Mouse (Mus musculus) 3134 (cell line): ENCODE results near the gene Mfap1b.

Source experiments
- DNase-seq: peaks from one replicate; pipeline ENCODE4 v3.0.0-alpha.2; 2011; ENCODE audit warnings: low spot score; ENCODE audit not compliant: insufficient read length; ENCODE audit errors: extremely low read depth

The Mfap1b gene

DNA sequence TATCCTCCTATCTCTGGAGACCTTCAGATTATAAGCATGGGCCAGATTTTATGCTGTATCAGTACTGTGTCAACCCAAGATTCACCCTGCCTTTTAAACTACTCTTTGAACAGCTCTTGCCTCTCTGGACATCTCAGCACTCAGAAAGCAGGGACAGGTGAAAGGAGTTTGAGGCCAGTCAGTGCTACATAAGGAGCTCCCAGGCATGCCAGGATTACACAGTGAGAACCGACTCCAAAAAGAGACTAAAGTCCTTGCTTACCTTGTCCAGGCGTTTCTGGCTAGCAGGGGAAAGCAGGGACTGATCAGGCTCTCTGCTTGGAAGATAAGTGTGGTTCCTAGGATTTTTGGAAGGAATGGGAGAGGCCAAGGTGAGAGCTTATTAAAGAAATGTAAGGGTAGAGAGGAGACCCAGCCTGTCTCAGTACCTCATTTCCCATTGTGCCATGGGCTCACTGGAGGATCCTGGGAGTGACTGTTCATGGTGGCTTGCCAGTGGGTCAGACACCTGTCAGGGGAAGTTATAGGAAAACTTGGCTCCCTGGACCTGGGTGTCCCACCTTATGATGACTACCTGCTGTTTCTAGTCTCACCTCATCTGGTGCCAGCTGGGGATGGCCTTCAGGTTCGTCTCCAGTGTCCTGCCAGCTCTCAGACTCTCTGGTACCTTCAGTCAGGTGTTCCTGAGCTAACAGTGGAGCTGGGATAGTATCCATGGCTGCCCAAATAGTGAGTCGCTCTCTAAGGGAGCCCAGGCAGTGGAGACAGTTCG lies 32.8 kb downstream of the Mfap1b start:
- no peak for DNase-seq

DNA sequence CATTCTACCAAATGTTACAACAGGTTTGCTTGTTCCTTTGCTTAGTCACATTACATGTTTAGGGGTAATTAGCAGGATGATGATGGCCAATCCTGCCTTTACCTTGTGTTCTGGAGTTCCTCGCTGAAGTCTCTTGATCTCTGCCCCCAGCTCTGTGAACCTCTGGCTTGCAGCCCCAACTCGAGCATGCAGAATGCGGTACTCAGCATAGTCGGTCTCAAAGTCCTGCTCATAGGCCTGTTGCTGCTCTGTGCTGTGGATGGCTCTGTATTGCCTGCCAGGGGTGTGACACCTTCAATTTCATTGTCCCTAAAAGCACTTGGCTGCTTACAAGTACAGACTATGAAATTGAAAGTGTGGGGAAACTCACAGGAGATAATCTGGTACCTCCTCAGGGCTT lies 34.1 kb downstream of the Mfap1b start:
- no peak for DNase-seq

DNA sequence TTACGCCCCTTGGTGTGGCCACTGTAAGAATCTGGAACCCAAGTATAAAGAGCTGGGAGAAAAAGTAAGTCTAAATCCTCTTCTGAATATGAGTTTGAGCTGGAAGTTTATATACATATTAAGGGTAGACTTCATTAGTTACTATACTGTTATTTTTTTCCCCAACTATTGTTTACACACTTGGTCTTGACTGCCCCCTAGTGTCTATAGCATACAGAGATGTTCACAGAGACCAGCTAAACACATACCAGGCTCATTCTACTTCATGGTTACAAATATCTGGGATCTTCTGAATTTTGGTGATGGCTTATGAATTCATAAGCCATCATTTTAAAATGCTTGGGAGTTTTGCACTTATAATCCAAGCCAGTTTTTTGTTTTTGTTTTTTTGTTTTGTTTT lies 39.0 kb downstream of the Mfap1b start:
- no peak for DNase-seq

DNA sequence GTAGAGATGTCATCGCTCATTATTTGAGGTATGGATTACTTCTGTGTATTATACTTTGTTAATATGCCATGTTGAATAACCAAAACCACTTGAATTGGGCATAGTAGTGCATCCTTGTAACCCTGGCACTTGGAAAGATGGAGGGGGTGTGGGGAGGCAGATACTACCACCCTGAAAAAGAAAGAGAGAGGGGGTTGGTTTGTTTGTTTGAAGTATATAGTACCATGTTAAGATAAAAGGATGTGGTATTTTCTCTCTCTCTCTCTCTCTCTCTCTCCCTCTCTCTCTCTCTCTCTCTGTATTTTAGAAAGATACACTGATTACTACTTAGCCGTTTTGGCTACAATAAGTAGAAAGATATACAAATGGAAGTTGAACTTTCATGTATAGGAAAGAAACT lies 48.0 kb downstream of the Mfap1b start:
- no peak for DNase-seq

DNA sequence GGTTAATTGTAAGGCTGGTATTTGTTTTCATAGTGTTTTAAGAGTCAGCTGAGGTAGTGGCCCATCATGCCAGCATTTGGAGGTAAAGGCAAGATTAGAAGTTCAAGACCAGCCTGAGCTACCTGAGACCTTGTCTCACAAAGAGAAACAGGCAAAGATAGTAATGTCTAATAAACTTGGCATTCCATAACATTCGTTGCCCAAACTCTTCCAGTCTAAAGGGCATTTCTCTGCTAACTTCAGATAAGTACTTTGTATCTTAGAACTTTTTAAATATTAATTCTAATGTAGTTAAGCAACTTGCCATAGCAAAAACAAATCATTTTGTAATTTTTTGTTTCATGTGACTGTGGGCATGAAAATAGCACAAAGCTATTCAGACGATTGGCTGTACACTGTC lies 50.7 kb downstream of the Mfap1b start:
- DNase-seq, result no peak

DNA sequence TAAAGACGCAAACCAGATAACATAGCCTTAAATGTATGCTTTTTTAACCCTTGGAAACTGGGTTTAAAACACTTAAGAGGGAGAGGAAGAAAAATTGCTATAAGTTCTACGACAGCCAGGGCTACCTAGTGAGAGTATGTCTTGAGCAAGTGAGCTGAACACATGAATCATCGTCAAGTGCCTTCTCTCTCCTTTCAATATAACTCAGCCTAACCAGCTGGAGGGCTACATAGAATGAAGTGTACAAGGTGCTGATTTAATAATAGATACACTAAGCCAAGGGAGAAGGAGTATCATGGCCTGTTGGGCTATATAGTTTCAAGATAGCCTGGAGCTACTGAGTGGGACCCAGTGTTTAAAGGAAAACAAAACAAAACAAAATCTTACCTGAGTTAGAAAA lies 55.4 kb downstream of the Mfap1b start:
- DNase-seq, result no peak

DNA sequence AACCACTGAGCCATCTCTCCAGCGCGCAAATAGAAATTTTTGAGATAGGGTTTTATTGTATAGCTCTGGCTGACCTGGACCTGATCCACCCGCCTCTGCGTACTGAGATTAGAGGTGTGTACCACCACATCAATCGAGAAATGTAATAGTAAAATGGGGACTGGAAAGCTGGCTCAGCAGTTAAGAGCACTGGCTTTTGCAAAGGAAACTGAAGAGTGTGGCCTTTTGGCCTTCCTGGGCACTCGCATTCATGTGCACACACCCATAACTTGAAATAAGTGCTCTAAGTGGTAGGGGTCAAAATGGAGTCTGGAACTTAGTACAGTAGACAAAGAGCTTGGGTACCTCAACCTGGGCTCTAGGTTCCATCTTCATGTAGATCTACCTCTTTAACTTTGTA lies 57.5 kb downstream of the Mfap1b start:
- DNase-seq, result no peak

DNA sequence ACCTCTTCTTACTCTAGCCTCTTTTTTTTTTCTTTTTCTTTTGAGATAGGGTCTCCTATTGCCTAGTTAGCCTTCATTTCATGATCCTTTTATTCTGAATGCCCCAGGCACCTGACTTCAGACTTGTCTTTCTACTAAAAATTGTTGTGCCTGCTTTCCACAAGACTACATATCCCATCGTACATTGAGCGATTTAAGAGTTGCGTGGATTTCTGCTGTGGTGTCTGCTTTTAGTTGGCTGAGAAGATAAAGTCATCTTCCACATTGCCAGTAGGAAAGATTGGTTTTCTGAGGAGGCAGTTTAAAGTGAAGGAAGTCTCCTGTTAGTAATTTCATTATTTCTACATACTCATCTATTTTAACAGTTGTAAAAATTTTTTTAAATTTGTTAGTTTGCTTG lies 58.3 kb downstream of the Mfap1b start:
- DNase-seq, result no peak

DNA sequence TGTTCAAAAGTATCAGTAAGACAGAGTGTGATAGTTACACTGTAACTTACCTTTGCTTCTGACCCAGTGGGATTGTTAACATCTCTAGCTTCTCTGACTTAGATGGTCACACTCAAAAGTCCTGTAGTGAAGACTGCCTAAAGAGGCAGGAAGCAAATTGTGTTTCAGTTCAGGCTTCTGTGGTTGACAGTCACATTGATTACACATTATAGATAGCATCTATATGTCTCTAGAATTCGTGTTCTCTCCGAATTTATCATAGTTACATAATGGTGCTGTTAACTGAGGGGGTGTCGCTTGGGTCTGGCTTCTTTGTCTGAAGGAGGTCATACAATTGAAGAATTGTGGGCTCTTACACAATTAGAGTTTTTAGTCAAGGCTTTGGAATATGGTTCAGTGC lies 58.8 kb downstream of the Mfap1b start:
- no peak for DNase-seq

DNA sequence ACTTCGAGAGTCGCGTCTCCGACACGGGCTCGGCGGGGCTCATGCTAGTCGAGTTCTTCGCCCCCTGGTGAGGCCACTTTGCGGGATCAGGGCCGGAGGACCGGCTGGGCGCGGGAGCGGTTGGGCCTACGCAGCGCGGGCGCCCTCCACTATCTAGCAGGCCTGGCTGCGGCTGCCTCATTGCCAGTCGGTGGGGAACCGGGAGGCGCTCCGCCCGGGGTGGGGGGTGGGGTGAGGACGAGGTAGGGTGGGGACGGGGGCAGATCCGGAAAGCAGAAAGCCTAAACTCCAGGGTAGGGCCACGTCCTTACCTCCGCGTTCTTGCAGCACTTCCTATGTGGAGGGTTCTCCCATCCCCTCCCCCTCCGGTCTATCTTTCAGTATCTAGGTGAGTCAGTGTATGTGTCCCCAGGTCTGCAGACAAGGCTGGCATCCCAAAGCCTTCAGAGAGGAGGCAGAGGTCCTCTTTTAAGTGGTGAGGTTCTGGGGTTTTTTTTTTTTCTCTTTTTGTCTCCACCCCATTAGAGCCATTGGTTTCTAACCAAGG lies 59.7 kb downstream of the Mfap1b start:
- DNase-seq, result no peak

DNA sequence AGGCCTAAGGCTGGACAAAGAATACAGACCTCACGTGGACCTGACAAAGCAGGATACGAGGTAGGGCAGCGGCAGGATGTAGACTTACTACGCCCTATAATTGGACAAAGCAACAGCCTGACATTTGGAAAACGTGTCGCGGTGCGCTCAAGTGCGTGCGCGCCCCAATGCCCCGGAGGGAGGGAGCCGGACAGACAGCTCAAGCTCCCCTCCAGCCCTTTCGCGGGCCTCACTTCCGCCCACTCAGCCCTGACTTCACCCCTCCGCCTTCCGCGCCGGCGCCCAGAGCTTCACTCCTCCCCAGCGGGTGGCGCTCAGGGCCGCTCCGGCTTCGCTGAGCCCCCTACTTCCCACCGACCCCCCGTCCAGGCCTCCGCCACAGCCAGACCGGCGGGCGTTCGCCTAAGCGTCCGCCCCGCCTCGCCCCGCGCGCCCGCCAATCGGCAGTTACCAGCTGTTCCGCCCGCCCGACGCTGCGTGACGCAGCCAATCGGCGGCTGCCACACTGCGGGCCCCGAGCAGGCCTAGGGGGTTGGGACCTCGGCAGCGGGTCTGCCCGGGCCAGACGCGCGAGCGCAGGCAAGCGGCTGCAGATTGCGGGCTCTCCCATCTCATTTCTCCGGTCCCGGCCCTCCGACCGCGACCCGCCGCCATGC lies 60.4 kb downstream of the Mfap1b start, which contains the start of the genes Pdia3 and Catsper2:
Gene Pdia3, plus strand, starts transcription at position 389 of the 656 bp plus-strand sequence.
Gene Catsper2, minus strand, starts transcription at position 406 of the 656 bp plus-strand sequence.
- peak; percentile 98 for DNase-seq

DNA sequence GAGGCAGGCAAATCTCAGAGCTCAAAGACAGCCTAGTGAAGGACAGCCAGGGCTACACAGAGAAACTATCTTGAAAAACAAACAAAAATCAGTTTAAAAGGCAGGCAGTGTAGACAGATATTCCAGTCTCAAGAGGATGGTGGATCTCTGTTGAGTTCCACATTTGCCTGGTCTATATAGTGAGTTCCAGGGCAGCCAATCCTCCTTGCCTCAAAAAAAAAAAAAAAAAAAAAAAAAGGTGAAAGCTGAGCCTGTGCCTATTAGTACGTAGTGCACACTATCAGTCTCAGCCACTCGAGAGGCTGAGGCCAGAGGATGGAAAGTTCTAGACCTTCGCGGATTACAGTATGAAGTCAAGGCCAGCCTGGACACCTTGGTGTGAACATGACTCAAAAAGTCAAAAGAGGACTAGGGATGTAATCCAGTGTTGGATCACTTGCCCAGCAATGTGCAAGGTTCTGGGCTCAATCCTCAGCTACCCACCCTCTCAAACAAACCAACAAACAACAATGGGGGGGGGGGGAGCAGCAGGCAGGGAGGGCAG lies 61.0 kb downstream of the Mfap1b start:
- no peak for DNase-seq
